Mouse (Mus musculus) small intestine, adult 2 months (tissue): ENCODE results near the gene Hoxa3.

Experiments
- CTCF ChIP-seq: fragments of 200-500 bp; IDR thresholded peaks from 2 replicates; pipeline ENCODE4 v1.5.1; 2012; ENCODE audit warnings: low read depth, mild to moderate bottlenecking, control low read depth, inconsistent platforms, low read length, moderate library complexity, mixed read lengths; ENCODE audit not compliant: insufficient replicate concordance, insufficient read length; ENCODE audit errors: extremely low read depth
- POLR2A ChIP-seq: fragments of 200-500 bp; IDR thresholded peaks from 2 replicates; pipeline ENCODE4 v1.6.1; 2012; ENCODE audit warnings: low read depth, mild to moderate bottlenecking, control low read depth, inconsistent platforms, low read length, moderate library complexity

- TF ChIP-seq CTCF (no peak), POLR2A (no peak)
Measured at GRCm38 (mm10) chr6:52243681-52244121, 30.6 kb upstream of the Hoxa3 start.
